In genomic region chrX:85077605-85078004, GRCm38 (mm10) we compare ENCODE assay signal across 17 mouse cellular contexts.
DNase-seq lines count a peak whose midpoint lies in the region; TF ChIP-seq lines count a peak whose summit lies in the region.
"Had no signal": no experiment of that assay in that cellular context is flagged by ENCODE, and none has a peak within 500 bp of the region (broad histone marks: within the 10 kb centered on the region; RNA-seq: fewer than 3 reads in every experiment).

No protein-coding gene starts in this region.

- H3K4me1 ChIP-seq in ES-E14 (ENCODE audit: control insufficient read depth in 2 of 2, insufficient read depth in 2 of 2, low read length in 2 of 2, poor library complexity in 1 of 2) = peaks cover 0 to 25% of the 10 kb centered on the region in 2 experiments
- no peaks in the 10 kb centered on the region; the same call in 1 of the 2 replicates for H3K4me1 ChIP-seq in cerebellum, adult 2 months (ENCODE audit: control insufficient read depth, insufficient read depth, low read length)
- H3K4me1 ChIP-seq: embryonic facial prominence, embryonic 13.5 days; embryonic facial prominence, embryonic 15.5 days; forebrain, embryonic 10.5 days; forebrain, embryonic 12.5 days had no signal

- in situ Hi-C loops in ES-E14 (cut with MboI; ENCODE audit: low sequenced_read_pairs in 2 of 2, unreplicated experiment in 2 of 2) = no loop called here

- H3K4me3 ChIP-seq in ES-E14 (ENCODE audit: insufficient read depth in 1 of 2, low read depth in 1 of 2, low read length in 2 of 2, poor library complexity in 1 of 2, severe bottlenecking in 1 of 2) = peak overlapping the region in 1 of 2 experiments; percentile 43; a peak in 2 of 4 replicates
- no peak overlapping the region for H3K4me3 ChIP-seq in cerebellum, adult 2 months (replicated peaks; ENCODE audit: insufficient read depth, low read depth, low read length)
- H3K4me3 ChIP-seq: embryonic facial prominence, embryonic 13.5 days; embryonic facial prominence, embryonic 15.5 days; erythroblast, embryonic 14.5 days; forebrain, embryonic 10.5 days; forebrain, embryonic 12.5 days had no signal

- TF ChIP-seq POLR2A in cerebellum, adult 2 months (IDR thresholded peaks at IDR 0.05; ENCODE audit: borderline replicate concordance, insufficient read depth, low read length) = no peak

- no peaks in the 10 kb centered on the region for H3K36me3 ChIP-seq in ES-E14 (ENCODE audit: control insufficient read depth, insufficient read depth, low read length, poor library complexity, severe bottlenecking)
- H3K36me3 ChIP-seq: embryonic facial prominence, embryonic 13.5 days; embryonic facial prominence, embryonic 15.5 days; forebrain, embryonic 10.5 days; forebrain, embryonic 12.5 days had no signal

- H3K27me3 ChIP-seq in cerebellum, adult 2 months (ENCODE audit: control insufficient read depth, insufficient read depth, low read length) = no peaks in the 10 kb centered on the region
- H3K27me3 ChIP-seq: CH12.LX; embryonic facial prominence, embryonic 13.5 days; embryonic facial prominence, embryonic 15.5 days; forebrain, embryonic 12.5 days had no signal

- TF ChIP-seq CTCF in cerebellum, adult 2 months (IDR thresholded peaks at IDR 0.05; ENCODE audit: borderline replicate concordance, insufficient read depth, low read depth, low read length) = no peak

- WGBS in cerebellum, adult 2 months = 90% methylated on average over 1 of the region's 1 CpGs

- H3K27ac ChIP-seq in ES-E14 (ENCODE audit: insufficient read depth, low read depth, low read length, poor library complexity, severe bottlenecking) = peak overlapping the region; percentile 66; the same call in 1 of the 2 replicates
- H3K27ac ChIP-seq in cerebellum, adult 2 months (ENCODE audit: insufficient read depth, low read length) = no peak overlapping the region
- H3K27ac ChIP-seq: embryonic facial prominence, embryonic 13.5 days; embryonic facial prominence, embryonic 15.5 days; forebrain, embryonic 10.5 days; forebrain, embryonic 12.5 days had no signal

- no peak overlapping the region for H3K9ac ChIP-seq in ES-E14 (ENCODE audit: insufficient read depth, low read depth, low read length, poor library complexity, severe bottlenecking)
- H3K9ac ChIP-seq: embryonic facial prominence, embryonic 13.5 days; embryonic facial prominence, embryonic 15.5 days; forebrain, embryonic 12.5 days had no signal

- DNase-seq in embryo, embryonic 10.5 days (ENCODE audit: low spot score) = peak; percentile 4
- no peak for DNase-seq in embryo, embryonic 9.5 days (ENCODE audit: extremely low spot score)
- DNase-seq in ES-E14 (ENCODE audit: low read depth, low spot score) = no peak
- DNase-seq in ZHBTc4 (ENCODE audit: low read depth, low spot score) = peak; percentile 78
- no peak for DNase-seq in cerebellum, adult 2 months
- DNase-seq in thymus, postnatal 10 days (ENCODE audit: low spot score in 2 of 2) = no peak
- DNase-seq: B cell, adult 2 months; cerebellum, adult 11 months; cerebellum, adult 18-20 months; cerebellum, adult 9-11 months; cerebellum, postnatal 36 days had no signal

- no peaks in the 10 kb centered on the region for H3K9me3 ChIP-seq in ES-E14 (ENCODE audit: control insufficient read depth, insufficient read depth, low read depth, low read length)
- H3K9me3 ChIP-seq: embryonic facial prominence, embryonic 13.5 days; embryonic facial prominence, embryonic 15.5 days; forebrain, embryonic 10.5 days; forebrain, embryonic 12.5 days had no signal

TF ChIP-seq in ES-E14, 5 proteins besides CTCF, POLR2A, EP300 and RAD21:
- TF ChIP-seq ZC3H11A (IDR thresholded peaks at IDR 0.05; ENCODE audit: borderline replicate concordance, low read depth, low read length) (no peak), ZNF384 (IDR thresholded peaks at IDR 0.05; ENCODE audit: low read depth, low read length) (no peak), MAFK (IDR thresholded peaks at IDR 0.05; ENCODE audit: insufficient read depth, low read depth, low read length) (no peak), HCFC1 (IDR thresholded peaks at IDR 0.05; ENCODE audit: borderline replicate concordance, insufficient read depth, low read length) (no peak)

Comparison
In these comparisons a context has a peak if more than half of its experiments do, and no peak if none do; other contexts are left out.
1. DNase-seq: peak in embryo, embryonic 10.5 days (single experiment) and ZHBTc4 (single experiment); none in embryo, embryonic 9.5 days (single experiment), ES-E14 (single experiment), cerebellum, adult 2 months (0 of 2) and thymus, postnatal 10 days (0 of 2).